Mouse (Mus musculus) left cerebral cortex, adult 2 months (tissue): ENCODE measurements around the gene Agap1. TPM values are rescaled to one million over a fixed set of nuclear protein-coding genes. Genes with fewer than 3 reads are reported as not detected.

ENCODE experiments used
- DNase-seq, 2 experiments: peaks; one replicate each; pipeline ENCODE4 v3.0.0; 2021 to 2022; ENCODE audit warnings: low spot score in 2 of 2, mixed read lengths in 1 of 2; ENCODE audit errors: extremely low spot score in 1 of 2
- H3K27ac ChIP-seq: fragments of 200-600 bp; 2 replicates; pipeline ENCODE4 v1.8.1; 2022
- H3K4me3 ChIP-seq: fragments of 200-600 bp; 2 replicates; pipeline ENCODE4 v1.8.1; 2022
- CTCF ChIP-seq: fragments of 200-600 bp; IDR thresholded peaks from 2 replicates; pipeline ENCODE4 v1.8.1; 2022; ENCODE audit warnings: antibody characterized with exemption, mild to moderate bottlenecking, moderate library complexity
- intact Hi-C: fragments of 180-260 bp; cut with DNase I; formaldehyde crosslinking; loops from one replicate; pipeline ENCODE4 v1.15.1; 2025
- total RNA-seq, 2 experiments: library from RNA; stranded (reverse); gene quantifications; 2 replicates each; pipeline ENCODE4 v1.2.3; 2021

Gene Agap1
- total RNA-seq, 2 experiments from 2014 or later, result 270 to 281 TPM

GRCm38 (mm10) chr1:89902641-89903040, 448.0 kb downstream of the Agap1 start:
- DNase-seq, result no peak
- H3K4me3 ChIP-seq, result no peak overlapping the region
- no peak overlapping the region for H3K27ac ChIP-seq
- intact Hi-C loops, result no loop called here
- TF ChIP-seq CTCF, result no peak

DNA sequence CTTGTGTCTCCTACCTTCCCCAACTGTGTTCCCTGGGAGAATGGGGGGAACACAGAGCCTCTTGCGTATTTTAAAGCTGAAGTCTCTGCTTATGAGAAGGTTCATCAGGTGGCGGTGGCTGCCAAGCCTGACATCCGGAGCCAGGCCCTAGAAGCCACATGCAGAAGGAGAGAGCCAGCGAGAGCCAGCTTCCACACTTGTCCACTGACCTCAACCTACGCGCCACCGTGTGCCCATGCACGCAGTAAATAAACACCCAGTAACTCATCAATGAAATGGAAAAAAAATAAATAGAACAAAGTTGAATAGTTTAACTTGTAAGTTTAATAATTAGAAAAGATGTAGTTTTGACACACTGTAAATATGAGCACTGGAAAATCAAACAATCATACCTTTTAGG, 455.2 kb downstream of the Agap1 start:
- TF ChIP-seq CTCF, result no peak
- DNase-seq, result no peak
- Histone ChIP-seq H3K27ac (no peak overlapping the region), H3K4me3 (no peak overlapping the region)
- intact Hi-C loops, result no loop called here

GRCm38 (mm10) chr1:89912392-89912791, 457.8 kb downstream of the Agap1 start:
- Histone ChIP-seq H3K27ac (no peak overlapping the region), H3K4me3 (no peak overlapping the region)
- intact Hi-C loops, result no loop called here
- no peak for TF ChIP-seq CTCF
- no peak for DNase-seq

- no peak for DNase-seq
- intact Hi-C loops, result no loop called here
- no peak for TF ChIP-seq CTCF
- Histone ChIP-seq H3K27ac (no peak overlapping the region), H3K4me3 (no peak overlapping the region)
Measured at GRCm38 (mm10) chr1:89913611-89914010, 459.0 kb downstream of the Agap1 start.

GRCm38 (mm10) chr1:89918111-89918510, 463.5 kb downstream of the Agap1 start:
- H3K4me3 ChIP-seq, result no peak overlapping the region
- TF ChIP-seq CTCF, result no peak
- no peak for DNase-seq
- H3K27ac ChIP-seq, result no peak overlapping the region
- intact Hi-C loops, result no loop called here

DNA sequence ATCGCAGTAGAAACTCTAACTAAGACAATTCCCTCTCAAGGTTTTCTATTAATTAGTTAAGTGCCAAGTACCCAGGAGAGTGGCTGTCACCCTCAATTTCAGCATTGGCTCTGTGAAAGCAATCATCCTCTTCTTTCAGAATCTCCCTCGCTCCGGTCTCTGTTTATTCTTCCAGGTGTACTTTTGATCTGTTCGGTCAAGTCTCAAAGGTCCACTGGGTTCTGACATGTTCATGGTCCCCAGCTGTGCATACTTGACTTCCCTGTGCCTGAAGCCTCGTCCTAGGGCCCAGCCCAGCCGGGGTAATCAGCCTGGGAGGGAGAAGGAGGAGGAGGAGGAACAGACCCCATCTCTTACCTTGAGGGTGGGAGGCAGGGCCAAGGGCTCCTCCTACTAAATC, 464.6 kb downstream of the Agap1 start:
- no peak overlapping the region for H3K4me3 ChIP-seq
- no peak for DNase-seq
- no peak overlapping the region for H3K27ac ChIP-seq
- intact Hi-C loops, result no loop called here
- TF ChIP-seq CTCF, result no peak

GRCm38 (mm10) chr1:89921806-89922205, 467.2 kb downstream of the Agap1 start:
- DNase-seq, result no peak
- Histone ChIP-seq H3K4me3 (no peak overlapping the region), H3K27ac (no peak overlapping the region)
- TF ChIP-seq CTCF, result no peak; the same call in none of the 2 replicates
- intact Hi-C loops, result no loop called here

DNA sequence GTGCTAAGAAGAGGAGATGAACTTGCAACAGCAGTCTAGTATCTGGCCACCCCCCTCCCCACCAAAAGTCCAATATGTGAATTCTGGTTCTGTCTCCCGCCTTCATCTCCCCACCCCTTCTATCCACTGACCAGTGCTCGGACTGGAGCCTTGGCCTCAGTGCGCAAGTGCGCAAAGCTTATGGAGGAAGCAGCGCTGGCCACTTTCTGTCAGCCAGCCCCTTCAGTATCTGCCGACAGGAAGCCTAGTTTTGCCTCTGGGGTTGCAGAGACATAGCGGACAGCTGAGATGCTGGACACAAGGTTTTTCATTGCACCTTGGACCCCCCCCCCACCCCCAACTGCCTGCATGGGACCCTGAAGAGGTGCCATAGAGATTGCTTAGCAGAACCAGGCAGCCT, 467.7 kb downstream of the Agap1 start:
- H3K27ac ChIP-seq, result no peak overlapping the region
- intact Hi-C loops, result no loop called here
- TF ChIP-seq CTCF, result no peak
- no peak for DNase-seq
- no peak overlapping the region for H3K4me3 ChIP-seq

DNA sequence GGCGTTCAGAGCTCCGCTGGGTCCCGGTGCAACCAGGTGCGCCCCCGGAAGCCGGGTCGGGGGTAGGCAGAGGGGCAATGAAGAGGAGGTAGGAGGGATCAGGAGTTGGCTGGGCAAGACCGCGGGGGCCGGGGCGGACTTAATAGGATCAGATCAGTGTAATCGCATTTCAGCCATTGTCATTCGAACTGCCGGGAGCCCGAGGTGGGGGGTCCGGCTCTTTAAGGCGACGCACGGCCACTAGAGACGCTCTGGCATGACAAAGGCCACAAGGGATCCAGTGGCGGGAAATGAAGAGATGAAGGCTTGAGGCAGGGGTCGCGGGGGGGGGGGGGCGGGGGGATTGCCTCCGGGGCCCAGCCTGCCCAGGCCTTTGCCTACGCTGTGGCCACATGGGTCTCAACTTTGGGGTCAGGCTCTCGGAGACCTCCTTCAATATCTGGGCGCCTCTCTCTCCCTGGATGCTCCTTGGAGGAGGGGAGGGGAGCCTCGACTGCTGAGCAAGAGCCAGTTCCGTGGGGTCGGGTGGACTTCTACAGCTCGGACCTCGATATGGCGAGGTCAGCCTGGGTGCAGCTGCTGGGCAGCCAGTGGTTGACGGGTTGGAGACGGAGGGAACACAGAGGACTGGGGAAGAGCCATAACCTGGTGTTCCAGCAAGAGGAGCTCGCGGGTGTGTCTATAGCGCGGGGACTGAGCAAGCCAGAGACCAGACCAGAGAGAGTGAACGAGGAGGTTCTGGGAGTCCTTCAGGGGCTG, 468.5 kb downstream of the Agap1 start:
- no peak for DNase-seq
- TF ChIP-seq CTCF, result no peak
- no peak overlapping the region for H3K27ac ChIP-seq
- intact Hi-C loops, result no loop called here
- H3K4me3 ChIP-seq, result no peak overlapping the region

DNA sequence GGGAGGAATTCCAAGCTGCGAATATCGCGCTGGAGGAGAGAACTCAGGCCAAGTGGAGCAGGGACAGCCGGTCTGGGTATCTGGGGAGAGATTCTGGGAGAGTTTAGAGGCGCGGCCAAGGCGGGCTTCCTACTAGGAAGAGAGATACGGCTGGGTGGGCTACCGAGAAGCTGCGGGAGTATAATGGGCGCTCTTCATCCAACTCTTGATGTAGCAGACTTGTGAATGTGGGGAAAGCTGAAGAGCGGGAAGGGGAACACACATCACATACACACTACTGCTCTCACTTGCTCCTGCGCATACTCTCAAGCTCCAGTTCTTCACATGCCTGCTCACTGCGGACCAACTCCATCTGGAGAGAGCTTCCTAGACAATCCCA, 469.0 kb downstream of the Agap1 start:
- no peak for DNase-seq
- intact Hi-C loops, result no loop called here
- TF ChIP-seq CTCF, result no peak
- Histone ChIP-seq H3K27ac (no peak overlapping the region), H3K4me3 (no peak overlapping the region)

GRCm38 (mm10) chr1:89925501-89926190, 471.0 kb downstream of the Agap1 start:
- TF ChIP-seq CTCF, result no peak
- no peak overlapping the region for H3K27ac ChIP-seq
- no peak overlapping the region for H3K4me3 ChIP-seq
- intact Hi-C loops, result no loop called here
- DNase-seq, result no peak

GRCm38 (mm10) chr1:89926583-89927060, 472.0 kb downstream of the Agap1 start:
- no peak for DNase-seq
- intact Hi-C loops, result no loop called here
- no peak overlapping the region for H3K27ac ChIP-seq
- no peak for TF ChIP-seq CTCF
- no peak overlapping the region for H3K4me3 ChIP-seq
